Mouse (Mus musculus) midbrain, postnatal 0 days (tissue): ENCODE results near the gene Dnajb5. TPM values are rescaled to one million over a fixed set of nuclear protein-coding genes. Genes with fewer than 3 reads are reported as not detected.

ENCODE experiments used
- ATAC-seq: fragments of 200-750 bp; cut with Nextera tagmentation; 2 replicates; pipeline ENCODE4 v1.8.0; 2017; ENCODE audit warnings: moderate number of reproducible peaks, mild to moderate bottlenecking, moderate TSS enrichment, moderate library complexity; ENCODE audit not compliant: low FRiP score
- DNase-seq: peaks from one replicate; pipeline ENCODE4 v3.0.0-alpha.2; 2015; ENCODE audit warnings: low spot score
- H3K27ac ChIP-seq: fragments of 300-500 bp; sonication (generic); 2 replicates; pipeline ENCODE4 v1.5.1; 2014; ENCODE audit warnings: low read depth, mild to moderate bottlenecking, low read length, mixed read lengths
- H3K27me3 ChIP-seq: fragments of 300-500 bp; sonication (generic); 2 replicates; pipeline ENCODE4 v1.6.1; 2014; ENCODE audit warnings: low read length, control low read depth, mixed read lengths; ENCODE audit not compliant: insufficient read depth
- H3K36me3 ChIP-seq: fragments of 300-500 bp; sonication (generic); 2 replicates; pipeline ENCODE4 v1.6.1; 2014; ENCODE audit warnings: low read length, control low read depth, mixed read lengths; ENCODE audit not compliant: insufficient read depth
- H3K4me1 ChIP-seq: fragments of 300-500 bp; sonication (generic); 2 replicates; pipeline ENCODE4 v1.6.1; 2014; ENCODE audit warnings: mild to moderate bottlenecking, control low read depth, antibody characterized with exemption, low read length, mixed read lengths; ENCODE audit not compliant: insufficient read depth
- H3K4me2 ChIP-seq: fragments of 300-500 bp; sonication (generic); 2 replicates; pipeline ENCODE4 v1.6.1; 2014; ENCODE audit warnings: low read depth, mild to moderate bottlenecking, low read length, mixed read lengths; ENCODE audit not compliant: poor library complexity, severe bottlenecking
- H3K4me3 ChIP-seq: fragments of 300-500 bp; sonication (generic); 2 replicates; pipeline ENCODE4 v1.5.1; 2014; ENCODE audit warnings: low read depth, mild to moderate bottlenecking, low read length, moderate library complexity
- H3K9ac ChIP-seq: fragments of 300-500 bp; sonication (generic); replicated peaks from 2 replicates; pipeline ENCODE4 v1.6.1; 2014; ENCODE audit warnings: mild to moderate bottlenecking, low read length, moderate library complexity, mixed read lengths; ENCODE audit not compliant: poor library complexity, severe bottlenecking
- H3K9me3 ChIP-seq: fragments of 300-500 bp; sonication (generic); 2 replicates; pipeline ENCODE4 v1.6.1; 2016; ENCODE audit warnings: low read length, control low read depth
- CTCF ChIP-seq: IDR thresholded peaks from 2 replicates; pipeline ENCODE4 v1.5.1; 2016; ENCODE audit warnings: antibody characterized with exemption, mild to moderate bottlenecking
- whole genome bisulfite sequencing: fragments of 180-500 bp; shearing (Covaris S2); extraction: QIAGEN DNeasy Blood & Tissue Kit; methylation state at CpG from one replicate; pipeline ENCODE4 v1.1.7; 2014; 5-methylcytosine and 5-hydroxymethylcytosine counted together
- polyA plus RNA-seq: library from polyadenylated mRNA; unstranded; fragments of >200 nt; fragmentation: Nextera tagmentation; extraction: Ambion mirVana; gene quantifications from 2 replicates; pipeline ENCODE4 v1.2.1, GENCODE M21; 2015
- total RNA-seq: library from RNA; depleted of rRNA; stranded (reverse); fragments of >200 nt; gene quantifications from 2 replicates; pipeline ENCODE4 v1.2.3, GENCODE M21; 2014

Gene Dnajb5
- total and polyA plus RNA-seq, 2 experiments from 2014 or later, result 37.9 to 109 TPM

DNA sequence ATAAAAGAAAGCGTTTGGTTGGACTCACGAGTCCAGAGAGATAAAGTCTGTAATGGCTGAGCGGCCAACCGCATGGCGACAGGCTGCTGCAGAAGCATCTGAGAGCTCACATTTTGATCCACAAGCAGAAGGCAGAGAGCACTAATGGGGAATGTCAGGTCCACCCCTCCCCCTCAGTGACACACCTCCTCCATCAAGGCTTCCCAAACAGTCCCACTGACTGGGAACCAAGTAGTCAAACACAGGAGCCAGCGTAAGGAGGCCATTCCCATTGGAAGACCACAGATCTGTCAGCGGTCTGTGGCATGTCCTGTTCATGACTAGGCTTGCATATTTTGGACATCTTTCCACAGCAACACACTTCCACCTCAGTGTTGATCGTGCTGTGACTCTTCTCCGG is 20.7 kb upstream of the Dnajb5 start:
- no peak for ATAC-seq
- TF ChIP-seq CTCF, result no peak
- Histone ChIP-seq H3K4me1 (no peaks in the 10 kb centered on the region), H3K27ac (no peak overlapping the region), H3K4me3 (no peak overlapping the region), H3K9ac (no peak overlapping the region), H3K4me2 (no peak overlapping the region), H3K27me3 (no peaks in the 10 kb centered on the region), H3K9me3 (no peaks in the 10 kb centered on the region), H3K36me3 (0 out of 2 replicates have a peak, but pooled peaks cover 2% of the 10 kb centered on the region)
- no peak for DNase-seq
- WGBS, result 93% methylated on average over 9 of the region's 9 CpGs

- Histone ChIP-seq H3K4me3 (no peak overlapping the region), H3K27me3 (no peaks in the 10 kb centered on the region), H3K9ac (no peak overlapping the region), H3K36me3 (peaks cover 16% of the 10 kb centered on the region), H3K9me3 (no peaks in the 10 kb centered on the region), H3K4me1 (no peaks in the 10 kb centered on the region), H3K4me2 (no peak overlapping the region), H3K27ac (no peak overlapping the region)
- TF ChIP-seq CTCF, result no peak
- ATAC-seq (no peak), DNase-seq (no peak)
- WGBS, result 65% methylated on average over 8 of the region's 8 CpGs
Observed at GRCm38 (mm10) chr4:42932229-42932969, 17.2 kb upstream of the Dnajb5 start.

DNA sequence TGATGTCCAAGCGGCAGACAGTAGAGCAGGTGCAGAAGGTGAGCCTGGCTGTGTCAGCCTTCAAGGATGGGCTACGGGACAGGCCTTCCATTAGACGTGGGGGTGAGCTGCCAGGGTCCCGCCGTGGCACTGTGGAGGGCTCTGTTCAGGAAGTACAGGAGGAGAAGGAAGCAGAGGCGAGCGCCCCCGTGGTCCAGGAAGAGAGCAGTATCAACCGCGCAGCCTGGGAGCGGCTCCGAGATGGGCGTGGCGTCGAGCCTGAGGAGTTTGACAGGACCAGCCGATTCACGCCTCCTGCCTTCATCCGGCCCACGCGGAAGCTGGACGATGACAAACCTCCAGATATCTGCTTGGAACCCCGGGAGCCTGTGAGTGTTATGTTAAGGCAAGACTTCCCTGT is 16.0 kb upstream of the Dnajb5 start:
- Histone ChIP-seq H3K4me2 (peak overlapping the region; percentile 29; the same call in 1 of the 2 replicates), H3K9me3 (no peaks in the 10 kb centered on the region), H3K36me3 (peaks cover 26% of the 10 kb centered on the region), H3K4me3 (no peak overlapping the region), H3K9ac (0 out of 2 replicates have a peak overlapping the region, but pooled peaks have one; percentile 4), H3K27me3 (no peaks in the 10 kb centered on the region), H3K4me1 (no peaks in the 10 kb centered on the region), H3K27ac (no peak overlapping the region)
- ATAC-seq, result no peak
- peak; percentile 39 for TF ChIP-seq CTCF
- WGBS, result 15% methylated on average over 22 of the region's 22 CpGs
- peak; percentile 43 for DNase-seq

DNA sequence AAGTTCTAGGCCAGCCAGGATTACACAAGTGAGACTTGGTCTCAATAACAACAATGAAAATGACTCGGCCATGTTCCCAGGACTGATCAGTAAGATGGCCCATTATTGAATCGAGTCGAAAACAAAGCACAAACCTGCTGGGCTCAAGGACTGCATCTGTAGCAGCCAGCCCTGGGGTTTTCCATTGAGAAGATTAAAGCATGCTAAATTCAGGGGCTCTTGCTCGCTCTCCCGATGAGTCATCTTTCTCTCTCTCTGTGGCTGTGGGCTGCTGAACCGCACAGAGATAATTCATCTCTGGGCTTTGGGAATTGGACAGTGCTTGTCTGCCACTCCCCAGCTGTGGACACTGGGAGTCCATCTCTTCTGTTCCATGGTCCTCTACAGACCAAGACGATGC is 8.2 kb upstream of the Dnajb5 start:
- ATAC-seq (no peak), DNase-seq (no peak)
- H3K27me3 ChIP-seq, result no peaks in the 10 kb centered on the region
- H3K4me2 ChIP-seq, result no peak overlapping the region
- TF ChIP-seq CTCF, result no peak
- H3K4me1 ChIP-seq, result peaks cover 7% of the 10 kb centered on the region
- 60% methylated on average over 7 of the region's 7 CpGs for WGBS
- H3K9me3 ChIP-seq, result no peaks in the 10 kb centered on the region
- H3K36me3 ChIP-seq, result peaks cover 34% of the 10 kb centered on the region
- no peak overlapping the region for H3K27ac ChIP-seq
- H3K4me3 ChIP-seq, result no peak overlapping the region
- no peak overlapping the region for H3K9ac ChIP-seq

- Histone ChIP-seq H3K9ac (no peak overlapping the region), H3K4me2 (no peak overlapping the region), H3K4me3 (no peak overlapping the region), H3K27me3 (no peaks in the 10 kb centered on the region), H3K36me3 (peaks cover 27% of the 10 kb centered on the region), H3K4me1 (peaks cover 19% of the 10 kb centered on the region), H3K9me3 (no peaks in the 10 kb centered on the region), H3K27ac (no peak overlapping the region)
- TF ChIP-seq CTCF, result no peak
- DNase-seq (peak; percentile 64), ATAC-seq (no peak)
- WGBS, result 57% methylated on average over 5 of the region's 5 CpGs
Observed at GRCm38 (mm10) chr4:42943341-42943740, 6.3 kb upstream of the Dnajb5 start.

- Histone ChIP-seq H3K27me3 (no peaks in the 10 kb centered on the region), H3K27ac (no peak overlapping the region), H3K4me1 (peaks cover 26% of the 10 kb centered on the region), H3K4me2 (no peak overlapping the region), H3K4me3 (no peak overlapping the region), H3K9me3 (no peaks in the 10 kb centered on the region), H3K9ac (no peak overlapping the region), H3K36me3 (peaks cover 20% of the 10 kb centered on the region)
- TF ChIP-seq CTCF, result no peak
- ATAC-seq (no peak), DNase-seq (no peak)
- WGBS, result 89% methylated on average over 9 of the region's 9 CpGs
Observed at GRCm38 (mm10) chr4:42944185-42944584, 5.4 kb upstream of the Dnajb5 start.
